Mouse (Mus musculus) megakaryocyte, embryonic 14.5 days (primary cell): ENCODE measurements around the gene Phf11d.

ENCODE experiments used
- FLI1 ChIP-seq: IDR thresholded peaks from 2 replicates; pipeline ENCODE4 v1.6.1; 2012; ENCODE audit warnings: low read length, inconsistent platforms, mixed read lengths
- GATA1 ChIP-seq: IDR thresholded peaks from 3 replicates; pipeline ENCODE4 v1.6.1; 2012; ENCODE audit warnings: mixed read lengths, low read length, inconsistent platforms, borderline replicate concordance

DNA sequence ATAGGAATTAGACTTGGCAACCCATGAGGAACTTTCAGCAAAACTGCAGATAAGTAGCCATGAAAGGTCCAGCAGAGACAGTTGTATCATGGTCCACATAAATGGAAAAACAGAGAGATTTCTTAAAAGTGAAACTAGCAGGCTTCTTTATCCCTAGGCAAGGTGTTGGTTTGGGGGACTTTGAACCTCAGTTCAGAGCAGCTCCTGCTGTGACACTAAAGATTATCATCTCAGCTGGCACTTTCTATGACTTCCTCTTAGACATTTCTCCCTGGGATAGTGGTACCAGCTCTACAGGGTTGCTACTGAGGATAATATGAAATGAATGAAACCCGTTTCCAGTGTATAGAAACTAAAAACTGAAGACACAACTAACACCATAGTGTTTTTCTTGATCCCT, 24.3 kb upstream of the Phf11d start:
- TF ChIP-seq GATA1 = no peak
- no peak for TF ChIP-seq FLI1
